Mouse (Mus musculus): ENCODE measurements at regions not wholly inside any gene's neighbourhood (a gene's known extent, or its start where the extent isn't known, plus 50 kb on each side); places are given as distances from the start of the nearest gene placed in this dataset.

GRCm38 (mm10) chr3:143040666-143041065, 158.9 kb upstream of the Pkn2 start:
- CTCF ChIA-PET, result no interaction called here
- POLR2A ChIA-PET, result no interaction called here

- ChIA-PET POLR2A (interaction anchor here in 1 of 4 experiments (0.6 kb wide), 1 partner anchor 50 kb away, joined by 3 read pairs; no protein-coding TSS in a partner anchor), CTCF (no interaction called here)
Measured at GRCm38 (mm10) chr3:143036108-143036507, 154.3 kb upstream of the Pkn2 start.

DNA sequence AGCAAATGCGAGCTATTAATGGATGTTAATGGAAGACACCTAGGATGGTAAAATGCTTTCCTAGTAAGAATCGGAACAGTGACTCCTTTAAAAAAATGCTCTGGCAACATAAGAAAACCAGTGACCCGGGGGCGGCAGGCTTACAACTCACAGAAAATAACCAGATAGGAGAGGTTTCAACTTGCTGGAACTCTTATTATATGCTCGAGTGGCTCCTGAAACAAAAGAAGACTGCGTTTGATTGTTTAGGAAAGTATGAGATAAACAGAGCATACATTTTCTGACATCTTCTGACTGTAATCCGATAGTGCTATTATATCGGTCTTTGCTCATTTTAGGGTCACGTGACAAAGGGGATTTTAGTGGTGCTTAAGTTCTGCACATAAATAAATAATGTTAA, 152.8 kb upstream of the Pkn2 start:
- ChIA-PET POLR2A (no interaction called here), CTCF (no interaction called here)

GRCm38 (mm10) chr3:143022486-143022885, 140.7 kb upstream of the Pkn2 start:
- ChIA-PET CTCF (no interaction called here), POLR2A (no interaction called here)

DNA sequence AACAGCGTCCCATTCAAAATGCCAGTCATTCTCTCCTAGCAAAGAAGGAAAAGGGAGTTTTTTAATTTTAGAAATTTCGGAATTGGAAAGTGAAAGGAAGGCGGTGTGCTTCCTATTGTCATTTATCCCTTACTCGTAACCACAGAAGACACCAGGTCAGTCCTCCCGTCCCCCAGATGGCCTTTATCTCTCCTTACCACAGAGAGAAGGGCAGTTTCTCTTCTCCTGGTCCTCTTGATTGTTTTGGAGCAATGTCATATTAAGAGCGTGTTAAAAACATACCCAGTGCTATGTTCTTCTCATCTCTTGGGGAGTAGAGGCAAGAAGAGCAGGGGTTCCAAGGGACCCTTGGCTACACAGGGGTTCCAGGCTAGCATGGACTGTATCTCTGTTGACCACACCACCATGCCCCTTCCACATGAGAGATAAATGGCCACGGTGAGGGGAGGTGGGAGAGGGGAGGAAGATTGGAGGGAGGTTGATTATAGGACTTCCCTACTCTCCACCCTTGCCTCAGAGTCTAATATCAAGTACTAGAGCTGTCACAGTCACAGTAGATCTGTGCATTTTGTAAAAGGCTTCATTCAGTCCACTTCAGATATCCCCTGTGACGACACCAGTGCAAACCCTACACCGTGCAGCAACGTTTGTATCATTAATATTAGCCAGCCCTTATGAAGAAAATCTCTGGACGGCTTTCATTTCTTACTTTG, 139.5 kb upstream of the Pkn2 start:
- ChIA-PET CTCF (no interaction called here), POLR2A (no interaction called here)

DNA sequence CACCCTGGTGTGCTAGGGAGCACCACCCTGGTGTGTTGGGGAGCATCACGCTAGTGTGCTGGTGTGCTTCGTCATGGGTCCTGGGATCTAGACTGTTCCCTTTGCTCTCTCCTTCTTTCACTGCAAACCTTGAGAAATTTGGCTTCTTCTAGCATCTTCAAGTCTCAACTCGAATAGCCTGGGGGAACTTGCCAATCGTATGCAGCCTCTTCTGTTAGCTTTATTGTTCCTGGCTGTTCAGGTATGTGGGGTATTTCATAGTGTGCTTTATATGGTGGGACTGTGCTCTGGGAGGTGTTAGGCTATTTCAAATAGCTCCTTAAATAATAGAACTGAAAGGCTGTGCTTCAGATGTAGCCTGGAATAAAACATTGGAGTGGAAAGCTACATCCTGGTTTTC, 135.7 kb upstream of the Pkn2 start:
- CTCF ChIA-PET, result no interaction called here

GRCm38 (mm10) chr3:143016758-143017157, 135.0 kb upstream of the Pkn2 start:
- ChIA-PET CTCF (no interaction called here), POLR2A (no interaction called here)

More for the DNA sequence above, 135.7 kb upstream of the Pkn2 start:
- POLR2A ChIA-PET, result no interaction called here

- ChIA-PET POLR2A (no interaction called here), CTCF (no interaction called here)
Measured at GRCm38 (mm10) chr3:143014421-143014820, 132.6 kb upstream of the Pkn2 start.

DNA sequence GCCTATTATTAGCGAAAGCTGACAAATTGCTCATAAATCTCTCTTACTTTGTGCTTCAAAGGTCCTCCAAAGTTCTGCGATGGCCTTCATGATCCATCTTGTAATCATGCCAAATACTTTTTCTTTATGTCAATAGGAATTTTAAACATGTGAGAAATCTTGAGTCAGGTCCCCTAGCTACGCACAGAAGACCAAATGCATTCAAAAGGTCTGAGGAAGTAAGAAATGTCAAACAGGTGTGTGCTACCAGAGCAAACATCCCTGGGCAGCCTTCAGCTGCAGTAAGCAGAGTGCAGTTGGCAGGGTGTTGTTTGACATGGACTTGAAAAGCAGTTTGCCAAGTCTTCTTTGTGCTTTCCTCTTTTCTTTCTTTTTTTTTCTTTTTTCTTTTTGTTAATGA, 125.2 kb upstream of the Pkn2 start:
- ChIA-PET POLR2A (no interaction called here), CTCF (no interaction called here)

GRCm38 (mm10) chr3:143001952-143002351, 120.1 kb upstream of the Pkn2 start:
- ChIA-PET CTCF (no interaction called here), POLR2A (no interaction called here)

DNA sequence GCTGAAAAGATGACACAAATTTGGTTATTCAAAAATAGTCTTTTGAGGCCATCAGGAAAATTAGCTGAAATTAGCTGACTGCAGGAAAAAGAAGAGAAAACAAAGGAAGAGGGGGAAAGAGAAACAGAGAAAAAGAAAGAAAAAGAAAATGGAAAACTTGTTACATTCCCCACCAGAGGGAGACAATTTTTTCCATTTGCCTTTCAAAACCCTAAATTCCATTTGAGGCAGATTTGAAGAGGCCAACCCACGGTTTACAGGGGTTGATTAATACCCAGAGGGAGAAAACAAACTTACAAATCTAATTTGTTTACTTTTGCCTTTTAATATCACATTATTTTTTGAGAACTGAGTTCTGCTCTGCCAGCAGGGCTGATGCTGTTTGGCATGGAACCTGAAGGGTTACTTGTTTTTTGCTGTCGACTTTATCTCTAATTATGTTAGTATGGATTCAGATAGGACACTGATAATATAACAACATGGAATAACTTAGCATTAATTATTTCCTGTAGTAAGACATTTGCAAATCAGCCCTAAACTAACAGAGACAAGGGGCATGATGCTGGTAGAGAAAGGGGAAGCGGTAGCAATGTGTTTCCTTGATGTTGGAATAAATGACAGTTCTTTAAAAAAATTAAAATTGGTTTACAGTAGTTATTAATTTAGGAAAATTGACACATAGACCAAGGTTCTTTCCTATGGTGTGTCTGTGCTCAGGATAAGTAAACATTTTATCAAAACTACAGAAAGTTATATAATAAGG, 114.4 kb upstream of the Pkn2 start:
- CTCF ChIA-PET, result no interaction called here
- POLR2A ChIA-PET, result no interaction called here

- POLR2A ChIA-PET, result no interaction called here
- CTCF ChIA-PET, result no interaction called here
Measured at GRCm38 (mm10) chr3:142984547-142984946, 102.7 kb upstream of the Pkn2 start.

GRCm38 (mm10) chr3:142981221-142981620, 99.4 kb upstream of the Pkn2 start:
- POLR2A ChIA-PET, result no interaction called here
- CTCF ChIA-PET, result no interaction called here

- POLR2A ChIA-PET, result interaction anchor here in 1 of 4 experiments (0.6 kb wide), 1 partner anchor 510 kb away, joined by 3 read pairs; no protein-coding TSS in a partner anchor
Measured at GRCm38 (mm10) chr3:142979161-142979560, 97.4 kb upstream of the Pkn2 start.

DNA sequence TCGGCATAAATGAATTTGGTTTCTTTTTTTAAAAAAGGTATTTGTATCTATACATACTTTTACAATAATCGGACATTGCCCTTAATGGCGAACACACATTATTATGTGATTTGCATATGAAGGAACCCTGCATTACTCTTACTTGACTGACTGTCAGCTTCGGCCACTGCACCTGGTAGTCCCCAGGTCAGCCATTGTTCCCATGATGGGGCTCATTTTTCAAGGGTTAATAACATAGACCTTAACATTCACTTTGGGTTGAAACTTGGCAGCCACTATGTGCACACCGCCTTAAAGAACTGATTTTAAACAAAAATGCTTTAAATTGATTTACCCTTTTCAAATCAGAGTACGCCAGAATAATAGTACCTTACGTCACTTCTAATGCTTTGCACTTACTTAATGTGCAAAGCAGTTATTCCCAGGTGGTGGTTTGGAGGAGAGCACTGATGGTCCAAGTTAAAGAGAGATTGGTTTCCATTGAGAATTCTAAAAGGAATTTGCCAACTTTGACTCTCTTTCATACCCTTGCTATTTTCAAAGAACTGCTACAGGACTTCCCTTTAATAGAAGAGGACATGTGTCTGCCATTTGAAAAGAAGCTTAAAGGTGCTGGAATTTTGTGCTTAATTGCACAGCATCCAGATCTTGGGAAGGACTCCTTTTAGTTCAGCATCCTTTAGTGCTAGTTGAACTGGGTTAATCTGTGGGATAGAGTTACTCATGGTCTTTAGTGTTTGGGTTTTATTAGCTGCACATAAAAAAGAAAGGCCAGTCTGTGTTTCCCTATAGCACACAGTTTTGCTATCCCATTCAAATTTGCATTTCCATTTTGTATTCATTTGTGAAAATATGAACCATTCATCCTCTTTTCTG, 95.0 kb upstream of the Pkn2 start:
- POLR2A ChIA-PET, result no interaction called here
- CTCF ChIA-PET, result no interaction called here

More at GRCm38 (mm10) chr3:142979161-142979560, 97.4 kb upstream of the Pkn2 start:
- CTCF ChIA-PET, result no interaction called here

DNA sequence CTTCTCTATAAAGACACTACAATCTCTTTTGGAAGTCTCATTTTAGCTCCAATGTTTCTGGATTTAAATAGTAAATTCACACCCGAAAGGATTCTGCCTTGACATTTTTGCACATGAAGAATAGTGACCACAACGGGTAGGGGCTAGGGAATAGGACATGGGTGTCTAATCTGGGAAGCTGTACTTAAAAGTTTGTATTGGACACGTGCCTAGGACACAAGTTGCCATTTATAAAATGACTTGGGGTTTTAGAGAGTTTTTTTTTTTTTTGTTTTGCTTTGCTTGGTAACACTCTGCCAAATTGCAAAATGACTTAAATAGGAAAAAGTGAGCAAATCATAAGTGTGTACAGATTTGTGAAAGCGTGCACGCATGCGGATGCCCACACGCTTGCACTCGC, 93.8 kb upstream of the Pkn2 start:
- ChIA-PET CTCF (no interaction called here), POLR2A (no interaction called here)

- POLR2A ChIA-PET, result interaction anchor here in 1 of 4 experiments (0.8 to 1.2 kb wide), 2 partner anchors 12 to 88 kb away, joined by 3 read pairs; partner anchors contain the start of gene Pkn2
- CTCF ChIA-PET, result interaction anchor here in 1 of 4 experiments (0.6 kb wide), 1 partner anchor 555 kb away, joined by 3 read pairs; no protein-coding TSS in a partner anchor
Measured at GRCm38 (mm10) chr3:142969501-142969900, 87.7 kb upstream of the Pkn2 start.

DNA sequence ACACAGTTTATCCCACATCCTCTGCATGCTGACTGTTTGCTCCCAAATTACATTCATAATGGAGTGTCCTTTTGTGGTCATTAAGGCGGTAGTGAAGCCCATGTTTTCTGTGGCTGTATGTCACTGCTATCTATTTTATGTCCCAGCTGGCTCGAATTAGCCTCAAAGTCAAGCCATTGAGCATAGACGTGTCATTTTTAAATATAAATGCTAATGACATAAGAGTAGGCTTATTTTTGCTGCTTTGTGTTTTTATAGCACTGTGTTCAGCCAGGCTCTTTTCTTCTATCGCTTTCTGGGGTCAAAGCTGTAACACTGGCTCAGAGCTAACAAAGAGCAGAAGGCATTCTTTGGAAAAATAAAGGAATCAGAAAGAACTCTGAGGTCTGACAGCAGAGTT, 83.8 kb upstream of the Pkn2 start:
- POLR2A ChIA-PET, result no interaction called here
- CTCF ChIA-PET, result no interaction called here

DNA sequence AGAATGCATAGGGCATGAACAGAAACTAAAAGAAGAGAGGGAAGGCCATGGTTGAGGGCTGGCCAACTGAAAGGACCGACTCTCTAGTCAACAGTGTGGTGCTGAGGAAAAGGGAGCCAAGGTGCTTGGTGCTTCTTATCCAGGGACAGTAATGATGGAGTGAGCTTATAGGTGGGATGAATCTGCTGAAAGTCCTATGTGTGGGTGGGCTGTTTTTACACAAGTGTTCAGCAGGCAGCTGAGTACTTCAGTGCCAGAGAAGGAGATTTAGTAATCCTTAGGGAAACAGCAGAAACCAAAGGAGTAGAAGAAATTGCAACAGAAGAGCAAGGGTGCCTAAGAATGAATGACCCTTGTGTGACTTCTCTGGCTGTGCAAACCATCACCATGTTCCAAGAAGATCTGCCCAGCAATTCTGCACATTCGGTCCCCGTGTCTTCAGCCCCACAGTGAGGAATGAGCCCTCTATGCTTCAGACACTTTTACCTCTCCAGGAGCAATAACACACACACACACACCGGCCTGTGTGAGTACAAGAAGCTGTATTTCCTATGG, 82.1 kb upstream of the Pkn2 start:
- ChIA-PET POLR2A (no interaction called here), CTCF (no interaction called here)

- ChIA-PET POLR2A (interaction anchor here in 2 of 4 experiments (0.8 to 1.2 kb wide), 3 partner anchors 9 to 208 kb away, joined by 3 read pairs; no protein-coding TSS in a partner anchor), CTCF (interaction anchor here in 3 of 4 experiments (0.8 to 2.1 kb wide), 3 partner anchors 9 kb away, joined by 3 to 8 read pairs (median 5); no protein-coding TSS in a partner anchor)
Measured at GRCm38 (mm10) chr3:142957768-142958167, 76.0 kb upstream of the Pkn2 start.
